15 mouse cellular contexts compared by ENCODE assay signal in genomic region chr12:110984598-110984997, GRCm38 (mm10). TPM values are rescaled to one million over a fixed set of nuclear protein-coding genes. Genes with fewer than 3 reads are reported as not detected.
A peak's percentile ranks its signal among the peaks of the same experiment; 100 is the strongest.
DNase-seq lines count a peak whose midpoint lies in the region; ATAC-seq and TF ChIP-seq lines count a peak whose summit lies in the region.
"Had no signal": no experiment of that assay in that cellular context is flagged by ENCODE, and none has a peak within 500 bp of the region (broad histone marks: within the 10 kb centered on the region; RNA-seq: fewer than 3 reads in every experiment).

No protein-coding gene starts in this region.

- no peak overlapping the region for H3K4me2 ChIP-seq in kidney, postnatal 0 days (ENCODE audit: low read length)
- H3K4me2 ChIP-seq in limb, embryonic 13.5 days (replicated peaks), result no peak overlapping the region
- no peak overlapping the region for H3K4me2 ChIP-seq in forebrain, embryonic 15.5 days (replicated peaks)
- H3K4me2 ChIP-seq: hindbrain, embryonic 13.5 days; neural tube, embryonic 15.5 days had no signal

- no peaks in the 10 kb centered on the region for H3K4me1 ChIP-seq in kidney, postnatal 0 days (replicated peaks; ENCODE audit: insufficient read depth, low read length)
- peaks cover 8% of the 10 kb centered on the region for H3K4me1 ChIP-seq in bone marrow, adult 2 months (ENCODE audit: control insufficient read depth, insufficient read depth, low read length)
- 0 out of 2 replicates have a peak, but pooled peaks cover 8% of the 10 kb centered on the region for H3K4me1 ChIP-seq in limb, embryonic 13.5 days
- H3K4me1 ChIP-seq in forebrain, embryonic 15.5 days, result no peaks in the 10 kb centered on the region
- H3K4me1 ChIP-seq: hindbrain, embryonic 13.5 days; neural tube, embryonic 15.5 days had no signal

- peak overlapping the region; percentile 94 for H3K27ac ChIP-seq in gastrocnemius, adult 2 months
- H3K27ac ChIP-seq in kidney, postnatal 0 days, result no peak overlapping the region; the same call in 1 of the 2 replicates
- H3K27ac ChIP-seq in bone marrow, adult 2 months (ENCODE audit: control insufficient read depth, insufficient read depth, low read depth, low read length, poor library complexity), result peak overlapping the region; percentile 72
- H3K27ac ChIP-seq in limb, embryonic 13.5 days, result no peak overlapping the region
- no peak overlapping the region for H3K27ac ChIP-seq in forebrain, embryonic 15.5 days (replicated peaks)
- H3K27ac ChIP-seq: hindbrain, embryonic 13.5 days; liver, embryonic 14.5 days; neural tube, embryonic 15.5 days had no signal

- H3K4me3 ChIP-seq in gastrocnemius, adult 2 months, result peak overlapping the region; percentile 68
- no peak overlapping the region for H3K4me3 ChIP-seq in kidney, postnatal 0 days (replicated peaks; ENCODE audit: low read depth, low read length)
- H3K4me3 ChIP-seq in bone marrow, adult 2 months (replicated peaks; ENCODE audit: control insufficient read depth, low read depth, low read length), result no peak overlapping the region
- H3K4me3 ChIP-seq in limb, embryonic 13.5 days, result no peak overlapping the region
- no peak overlapping the region for H3K4me3 ChIP-seq in forebrain, embryonic 15.5 days
- H3K4me3 ChIP-seq: hindbrain, embryonic 13.5 days; neural tube, embryonic 15.5 days had no signal

- peak; percentile 42 for DNase-seq in gastrocnemius, adult 2 months
- DNase-seq in gastrocnemius, adult 8-10 months (ENCODE audit: low spot score in 2 of 2), result no peak
- DNase-seq in kidney, postnatal 0 days (ENCODE audit: low spot score), result peak; percentile 76
- DNase-seq in kidney, adult 9 months, result no peak
- no peak for DNase-seq in ovary, adult 18-20 months (ENCODE audit: low spot score)
- DNase-seq: cerebellum, adult 9-11 months; layer of hippocampus, postnatal 36 days; left cerebral cortex, postnatal 4 days; thymus, postnatal 4 days had no signal

- H3K9me3 ChIP-seq in kidney, postnatal 0 days (replicated peaks; ENCODE audit: low read length), result no peaks in the 10 kb centered on the region
- H3K9me3 ChIP-seq in limb, embryonic 13.5 days, result no peaks in the 10 kb centered on the region
- H3K9me3 ChIP-seq in forebrain, embryonic 15.5 days, result no peaks in the 10 kb centered on the region
- H3K9me3 ChIP-seq: hindbrain, embryonic 13.5 days; neural tube, embryonic 15.5 days had no signal

- H3K9ac ChIP-seq in kidney, postnatal 0 days (ENCODE audit: low read depth, low read length), result no peak overlapping the region
- H3K9ac ChIP-seq in limb, embryonic 13.5 days, result no peak overlapping the region; the same call in 1 of the 2 replicates
- no peak overlapping the region for H3K9ac ChIP-seq in forebrain, embryonic 15.5 days (replicated peaks)
- H3K9ac ChIP-seq: hindbrain, embryonic 13.5 days; liver, embryonic 14.5 days; neural tube, embryonic 15.5 days had no signal

- ATAC-seq in kidney, postnatal 0 days (replicated peaks; ENCODE audit: low FRiP score, low read depth), result peak; percentile 46; the same call in 1 of the 2 replicates
- peak; percentile 41 for ATAC-seq in limb, embryonic 13.5 days (ENCODE audit: low FRiP score, low read depth)
- no peak for ATAC-seq in forebrain, embryonic 15.5 days (replicated peaks)

- WGBS in kidney, postnatal 0 days, result 36% methylated on average over 4 of the region's 4 CpGs
- WGBS in bone marrow, adult 2 months, result 85% methylated on average over 4 of the region's 4 CpGs
- WGBS in limb, embryonic 13.5 days, result 59% methylated on average over 4 of the region's 4 CpGs
- WGBS in forebrain, embryonic 15.5 days, result 81% methylated on average over 4 of the region's 4 CpGs

- no peak for TF ChIP-seq CTCF in gastrocnemius, adult 2 months (IDR thresholded peaks at IDR 0.05)
- TF ChIP-seq CTCF in kidney, postnatal 0 days (IDR thresholded peaks at IDR 0.05; ENCODE audit: low read depth), result no peak
- no peak for TF ChIP-seq CTCF in bone marrow, adult 2 months (IDR thresholded peaks at IDR 0.05; ENCODE audit: control insufficient read depth, insufficient read depth, low read length)

- H3K27me3 ChIP-seq in kidney, postnatal 0 days (ENCODE audit: insufficient read depth, low read length), result no peaks in the 10 kb centered on the region
- H3K27me3 ChIP-seq in limb, embryonic 13.5 days, result no peaks in the 10 kb centered on the region
- no peaks in the 10 kb centered on the region for H3K27me3 ChIP-seq in forebrain, embryonic 15.5 days
- H3K27me3 ChIP-seq: neural tube, embryonic 15.5 days had no signal

- intact Hi-C loops in gastrocnemius, adult 2 months (cut with DNase I), result no loop called here

- no peak for TF ChIP-seq POLR2A in bone marrow, adult 2 months (IDR thresholded peaks at IDR 0.05; ENCODE audit: borderline replicate concordance, control insufficient read depth, low read depth, low read length)

- H3K36me3 ChIP-seq in kidney, postnatal 0 days (ENCODE audit: insufficient read depth, low read length), result no peaks in the 10 kb centered on the region
- no peaks in the 10 kb centered on the region for H3K36me3 ChIP-seq in limb, embryonic 13.5 days
- no peaks in the 10 kb centered on the region for H3K36me3 ChIP-seq in forebrain, embryonic 15.5 days
- H3K36me3 ChIP-seq: hindbrain, embryonic 13.5 days; neural tube, embryonic 15.5 days had no signal

RNA-seq across cellular contexts. Expression of gene Ankrd9, which starts 5.8 kb away (rescaled TPM):
- total RNA-seq in gastrocnemius, adult 2 months (2021), result 100 to 1,000 TPM; 150 to 203 TPM
- 100 to 1,000 TPM; 147 to 209 (median 152) TPM for total RNA-seq in gastrocnemius, adult 8-10 months (2022)
- polyA plus RNA-seq in kidney, postnatal 0 days (2015; fragmentation: Nextera tagmentation; extraction: Ambion mirVana), result 19.5 and 19.9 TPM in 2 replicates
- polyA plus RNA-seq in bone marrow, adult 2 months (2011; ENCODE audit: insufficient read depth, insufficient read length, low replicate concordance, missing spikeins), result 19.7 and 28.6 TPM in 2 replicates
- 14.1 and 16.3 TPM in 2 replicates for polyA plus RNA-seq in limb, embryonic 13.5 days (2015; fragmentation: Nextera tagmentation; extraction: Ambion mirVana)
- 5.0 and 6.5 TPM in 2 replicates for polyA plus RNA-seq in forebrain, embryonic 15.5 days (2015; fragmentation: Nextera tagmentation; extraction: Ambion mirVana)

RNA-seq across cellular contexts. Expression of gene Rcor1, which starts 54.6 kb away (rescaled TPM):
- 1 to 10 TPM; 6.8 to 8.5 TPM for total RNA-seq in gastrocnemius, adult 2 months (2021)
- 1 to 10 TPM; 5.5 to 6.9 (median 5.8) TPM for total RNA-seq in gastrocnemius, adult 8-10 months (2022)
- 9.9 and 10.1 TPM in 2 replicates for polyA plus RNA-seq in kidney, postnatal 0 days (2015; fragmentation: Nextera tagmentation; extraction: Ambion mirVana)
- polyA plus RNA-seq in bone marrow, adult 2 months (2011; ENCODE audit: insufficient read depth, insufficient read length, low replicate concordance, missing spikeins), result 9.9 and 14.6 TPM in 2 replicates
- 11.1 and 11.6 TPM in 2 replicates for polyA plus RNA-seq in limb, embryonic 13.5 days (2015; fragmentation: Nextera tagmentation; extraction: Ambion mirVana)
- polyA plus RNA-seq in forebrain, embryonic 15.5 days (2015; fragmentation: Nextera tagmentation; extraction: Ambion mirVana), result 8.1 and 8.4 TPM in 2 replicates

Comparison
In these comparisons a context has a peak if more than half of its experiments do, and no peak if none do; other contexts are left out.
1. DNase-seq: peak in gastrocnemius, adult 2 months (single experiment) and kidney, postnatal 0 days (single experiment); none in gastrocnemius, adult 8-10 months (0 of 2), kidney, adult 9 months (single experiment) and ovary, adult 18-20 months (single experiment).
2. H3K27ac ChIP-seq: peak in gastrocnemius, adult 2 months (single experiment) and bone marrow, adult 2 months (single experiment); none in kidney, postnatal 0 days (single experiment), limb, embryonic 13.5 days (single experiment) and forebrain, embryonic 15.5 days (single experiment).